Mouse (Mus musculus): ENCODE results near the gene Cxcr6.

Gene Cxcr6

GRCm38 (mm10) chr9:123826631-123827030, 20.4 kb downstream of the Cxcr6 start:
- no peak for DNase-seq

DNA sequence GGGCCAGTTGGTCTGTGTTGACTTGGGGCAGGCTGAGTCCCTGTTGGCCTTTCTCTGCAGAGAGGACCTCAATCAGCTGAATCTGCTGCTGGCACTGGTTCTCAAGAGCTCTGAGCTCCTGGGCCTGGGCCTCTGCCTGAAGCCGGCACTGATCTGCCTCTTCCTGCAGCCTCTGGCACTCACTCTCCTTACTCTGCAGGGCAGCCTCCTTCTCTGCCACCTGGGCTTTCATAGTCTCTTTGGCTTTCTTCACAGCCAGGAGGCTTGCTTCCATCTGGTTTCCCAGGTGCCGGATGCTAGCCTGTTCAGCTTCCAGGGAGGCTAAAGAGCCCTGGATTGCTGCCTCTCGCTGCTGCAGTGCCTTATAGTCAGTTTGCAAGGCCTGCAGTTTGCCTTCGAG, 22.6 kb downstream of the Cxcr6 start:
- no peak for DNase-seq

- DNase-seq: no peak
These were observed 29.6 kb downstream of the Cxcr6 start for GRCm38 (mm10) chr9:123835851-123836250.

DNA sequence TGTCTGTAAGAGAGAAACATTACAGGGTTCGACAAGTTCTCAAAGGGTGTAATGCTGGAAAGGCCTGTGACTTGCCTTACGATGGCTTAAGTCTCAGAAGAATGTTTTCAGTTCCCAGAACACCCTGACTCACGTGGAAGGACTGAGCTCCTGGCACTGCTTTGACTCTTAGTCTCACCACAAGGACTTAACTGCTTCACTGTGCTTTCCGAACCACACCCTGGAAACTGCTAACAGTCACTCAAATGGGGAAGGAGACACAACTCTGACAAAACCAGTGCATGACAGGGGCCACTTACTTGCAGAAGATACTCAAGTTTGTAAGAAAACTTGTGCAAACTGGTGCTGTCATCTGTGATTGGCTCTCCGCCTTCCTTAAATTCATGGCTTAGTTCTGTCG, 34.0 kb downstream of the Cxcr6 start:
- DNase-seq: no peak

DNA sequence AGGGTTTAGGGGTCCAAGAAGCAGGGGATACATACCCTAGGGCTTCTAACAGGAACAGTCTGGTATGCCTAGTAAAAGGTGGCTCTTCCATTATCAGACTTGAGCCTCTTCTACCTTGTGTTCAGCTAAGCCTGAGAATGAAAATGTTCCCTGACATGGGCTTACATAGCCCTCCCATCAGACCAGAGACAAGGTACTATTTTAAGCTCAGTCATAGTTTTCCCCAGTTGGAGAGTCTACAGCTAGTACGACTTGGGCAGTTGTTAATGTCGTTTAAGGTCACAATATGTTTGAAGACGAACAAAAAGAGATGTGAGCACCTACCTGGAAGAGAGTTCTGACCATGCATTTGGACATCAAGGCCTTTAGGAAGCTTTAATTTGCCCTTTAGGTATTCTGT, 38.2 kb downstream of the Cxcr6 start:
- DNase-seq: no peak

DNA sequence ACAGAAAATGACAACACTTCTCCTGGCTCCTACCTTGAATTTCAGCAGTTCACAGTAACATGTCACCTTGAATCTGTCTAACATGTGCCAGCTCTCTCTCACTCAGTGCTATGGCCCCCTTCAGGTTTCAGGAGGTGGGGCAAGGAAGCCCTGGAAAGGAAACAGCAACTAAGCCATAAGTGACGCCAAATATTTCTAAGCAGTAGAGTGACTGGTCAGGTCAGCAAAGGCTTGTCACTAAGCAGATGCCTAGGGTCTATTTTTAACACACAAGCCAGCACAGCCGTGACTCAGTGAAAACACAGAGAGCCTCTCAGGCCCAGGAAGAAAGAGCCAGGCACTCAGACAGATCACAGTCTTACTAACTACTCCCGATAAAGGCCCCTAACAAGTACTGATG, 38.8 kb downstream of the Cxcr6 start:
- DNase-seq: peak; percentile 7

GRCm38 (mm10) chr9:123846490-123846889, 40.2 kb downstream of the Cxcr6 start:
- no peak for DNase-seq

- DNase-seq: no peak
These were observed 43.9 kb downstream of the Cxcr6 start for GRCm38 (mm10) chr9:123849976-123850695.

DNA sequence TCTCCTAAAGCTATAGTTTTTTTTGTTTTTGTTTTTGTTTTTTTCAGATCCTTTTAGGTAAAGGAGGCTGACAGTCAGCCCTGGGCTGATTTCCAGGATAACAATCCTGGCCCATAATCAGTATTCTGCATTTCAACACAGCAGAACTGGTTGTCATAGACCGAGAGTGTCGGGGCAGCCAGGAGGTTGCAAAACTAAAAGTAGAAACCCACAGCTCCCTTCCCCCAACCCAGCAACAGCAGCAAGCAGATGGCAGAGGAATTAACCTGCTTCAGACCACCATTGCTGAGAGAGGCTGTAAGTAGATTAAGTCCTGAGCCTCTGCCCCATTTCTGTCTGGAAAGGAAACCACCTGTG, 44.4 kb downstream of the Cxcr6 start:
- peak; percentile 53 for DNase-seq

DNA sequence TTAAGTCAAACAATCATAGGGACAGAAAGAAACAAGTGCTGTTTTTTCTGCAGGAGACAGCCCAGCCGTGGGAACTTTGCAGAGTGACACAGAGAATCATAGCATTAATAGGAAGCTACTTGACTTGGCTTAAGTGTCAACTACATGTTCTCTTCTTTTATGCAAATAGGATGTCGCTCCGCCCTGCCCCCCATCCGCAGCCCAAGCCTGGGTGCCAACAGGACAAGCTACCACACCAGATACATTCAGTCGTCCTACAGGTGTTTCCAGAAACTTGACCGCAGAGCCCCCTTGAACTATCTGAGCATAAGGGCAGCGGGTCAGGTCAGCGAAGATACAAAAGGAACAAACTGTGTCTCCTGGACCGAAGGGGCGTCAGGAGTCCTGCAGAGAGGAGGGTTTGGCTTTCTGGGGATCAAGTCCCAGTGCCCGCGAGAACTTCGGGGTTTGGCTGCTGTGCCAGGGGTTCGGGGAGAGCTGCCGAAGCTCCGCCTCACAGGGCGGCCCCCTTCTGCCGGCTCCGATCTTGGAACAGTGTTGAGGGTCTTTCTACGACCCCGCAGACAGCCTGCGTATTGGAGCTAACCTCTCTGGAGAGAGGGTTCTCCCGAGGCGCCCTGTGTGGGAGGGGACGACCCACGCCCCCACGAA, 44.9 kb downstream of the Cxcr6 start:
- DNase-seq: peak; percentile 64

GRCm38 (mm10) chr9:123851713-123852448, 45.6 kb downstream of the Cxcr6 start, which contains the start of gene Fyco1:
TSS of gene Fyco1 (minus strand) at chr9:123851899.
- DNase-seq: peak; percentile 93

DNA sequence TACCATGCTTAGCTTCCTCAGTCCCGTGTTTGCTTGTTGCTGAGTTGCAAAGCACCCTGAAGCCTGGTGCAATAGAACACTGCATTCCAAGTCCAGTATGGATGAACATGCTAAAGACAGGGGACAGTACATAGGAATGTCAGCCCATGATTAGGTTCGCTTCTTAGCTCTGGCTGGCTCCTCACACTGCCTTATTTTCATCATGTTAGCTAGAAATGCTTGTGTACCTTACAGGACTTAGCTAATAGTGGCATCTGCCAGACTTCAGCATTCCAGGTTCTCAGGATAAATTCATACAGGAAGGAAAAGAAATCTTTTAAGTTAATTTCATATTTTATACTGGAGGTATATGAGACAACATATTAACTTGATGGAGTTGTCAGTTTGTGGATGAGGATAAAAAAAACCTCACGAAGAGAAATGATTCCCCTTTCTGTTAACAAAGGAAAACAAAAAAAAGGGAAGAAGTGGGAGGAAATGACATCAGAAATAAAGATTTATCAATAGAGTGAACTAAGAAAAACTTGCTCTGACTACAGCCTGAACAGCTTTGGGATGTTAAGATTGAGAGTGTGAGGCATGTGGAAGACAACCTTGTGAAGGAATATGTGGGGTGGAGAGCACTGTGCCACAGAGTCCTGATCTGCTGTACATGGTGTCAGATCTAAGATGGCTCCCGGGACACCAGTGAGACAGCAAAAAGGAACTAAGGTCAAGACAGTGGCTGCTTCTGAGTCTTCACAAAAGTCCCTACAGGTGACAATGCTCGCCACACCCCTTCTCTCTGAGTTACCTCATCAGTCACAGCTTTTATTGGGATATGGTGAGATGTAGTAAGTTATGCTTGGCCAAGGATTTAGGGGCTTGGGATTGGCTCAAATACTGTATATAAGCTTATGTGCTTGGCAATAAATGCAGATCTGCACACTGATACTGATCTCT, 46.4 kb downstream of the Cxcr6 start:
- DNase-seq: no peak

- DNase-seq: no peak
These were observed 50.6 kb downstream of the Cxcr6 start for GRCm38 (mm10) chr9:123856836-123857235.
